37 mouse cellular contexts compared by ENCODE assay signal in the genomic region with DNA sequence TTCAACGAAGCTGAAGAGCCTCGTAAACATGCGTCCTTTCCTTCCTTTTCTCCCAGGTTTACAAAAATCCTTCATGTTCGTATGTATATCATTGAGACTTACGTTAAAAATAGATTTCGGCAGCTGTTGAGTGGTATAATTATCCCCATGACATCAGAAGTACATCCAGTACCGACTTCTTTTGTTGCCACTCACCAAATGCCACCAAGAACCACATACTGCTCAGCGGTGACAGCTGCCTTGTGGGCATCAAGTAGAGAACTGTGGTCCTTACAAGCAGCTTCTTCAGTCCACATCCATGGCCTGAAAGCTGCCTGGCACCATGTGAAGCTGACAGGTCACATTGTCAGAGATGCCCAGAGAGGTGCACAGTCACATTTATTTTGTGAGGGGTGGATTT. TPM values are rescaled to one million over a fixed set of nuclear protein-coding genes. Genes with fewer than 3 reads are reported as not detected.
DNase-seq lines count a peak whose midpoint lies in the region; ATAC-seq and TF ChIP-seq lines count a peak whose summit lies in the region.
"Had no signal": no experiment of that assay in that cellular context is flagged by ENCODE, and none has a peak within 500 bp of the region (broad histone marks: within the 10 kb centered on the region; RNA-seq: fewer than 3 reads in every experiment).

No protein-coding gene starts in this region.

- no peak overlapping the region for H3K4me2 ChIP-seq in intestine, embryonic 16.5 days (ENCODE audit: low read depth, low read length)
- H3K4me2 ChIP-seq: heart, embryonic 11.5 days; hindbrain, embryonic 13.5 days had no signal

- intact Hi-C loops in heart, postnatal 10 days (cut with DNase I) = loop anchor here (5.0 kb wide), 2 partner anchors 67 to 83 kb away; no protein-coding TSS in a partner anchor
- intact Hi-C loops in left cerebral cortex, adult 2 months (cut with DNase I) = loop anchor here (5.0 to 10.0 kb wide), 5 partner anchors 83 to 275 kb away; no protein-coding TSS in a partner anchor
- intact Hi-C loops in left cerebral cortex, postnatal 10 days (cut with DNase I) = loop anchor here (5.0 to 10.0 kb wide), 3 partner anchors 67 to 278 kb away; no protein-coding TSS in a partner anchor

- no peak overlapping the region for H3K4me3 ChIP-seq in left cerebral cortex, adult 2 months
- H3K4me3 ChIP-seq in intestine, embryonic 16.5 days (ENCODE audit: low read length) = no peak overlapping the region
- H3K4me3 ChIP-seq: erythroblast, embryonic 14.5 days; hindbrain, embryonic 13.5 days had no signal

- H3K9ac ChIP-seq in intestine, embryonic 16.5 days (ENCODE audit: low read depth, low read length) = no peak overlapping the region
- H3K9ac ChIP-seq: hindbrain, embryonic 13.5 days; liver, embryonic 14.5 days had no signal

- ATAC-seq in intestine, embryonic 16.5 days = no peak
- ATAC-seq: CD4-positive, CD25-positive, alpha-beta regulatory T cell, adult 4 months; forebrain, embryonic 16.5 days had no signal

- no peaks in the 10 kb centered on the region for H3K36me3 ChIP-seq in intestine, embryonic 16.5 days (ENCODE audit: control insufficient read depth, insufficient read depth, low read length)
- H3K36me3 ChIP-seq: hindbrain, embryonic 13.5 days had no signal

- 81% methylated on average over 8 of the region's 8 CpGs for WGBS in intestine, embryonic 16.5 days

- peak overlapping the region; percentile 30; the same call in 1 of the 2 replicates for H3K27ac ChIP-seq in left cerebral cortex, adult 2 months
- no peak overlapping the region for H3K27ac ChIP-seq in intestine, embryonic 16.5 days (ENCODE audit: low read length)
- H3K27ac ChIP-seq: hindbrain, embryonic 13.5 days; liver, embryonic 14.5 days; macrophage; stomach, postnatal 0 days had no signal

- no peaks in the 10 kb centered on the region for H3K27me3 ChIP-seq in intestine, embryonic 16.5 days (replicated peaks; ENCODE audit: control insufficient read depth, insufficient read depth, low read length)
- H3K27me3 ChIP-seq: hindbrain, embryonic 13.5 days had no signal

- no peak for TF ChIP-seq CTCF in left cerebral cortex, adult 2 months (IDR thresholded peaks at IDR 0.05)

- H3K9me3 ChIP-seq in intestine, embryonic 16.5 days (ENCODE audit: control insufficient read depth, low read length) = no peaks in the 10 kb centered on the region
- H3K9me3 ChIP-seq: hindbrain, embryonic 13.5 days had no signal

- DNase-seq in heart, adult 11 months = peak; percentile 15
- no peak for DNase-seq in heart, postnatal 10 days
- DNase-seq in left cerebral cortex, adult 2 months (ENCODE audit: extremely low spot score in 1 of 2, low spot score in 2 of 2) = no peak
- DNase-seq in left cerebral cortex, postnatal 10 days (ENCODE audit: extremely low spot score in 1 of 2, low spot score in 2 of 2) = no peak
- peak; percentile 44 to 49 for DNase-seq in right cerebral cortex, adult 2 months (ENCODE audit: low spot score in 2 of 2)
- no peak for DNase-seq in right cerebral cortex, postnatal 10 days (ENCODE audit: low spot score in 2 of 2)
- peak; percentile 26 to 41 for DNase-seq in right cerebral cortex, postnatal 36 days (ENCODE audit: low spot score in 2 of 2)
- DNase-seq: adrenal gland, postnatal 25 days; cerebellum, adult 18-20 months; cerebellum, postnatal 10 days; gastrocnemius, postnatal 25 days; heart, adult 18-20 months; heart, postnatal 4 days; kidney, adult 11 months; kidney, postnatal 25 days; liver; lung, adult 2 months; lung, postnatal 10 days; midbrain, embryonic 14.5 days; thymus, postnatal 4 days had no signal

- H3K4me1 ChIP-seq in intestine, embryonic 16.5 days (ENCODE audit: control insufficient read depth, insufficient read depth, low read length) = no peaks in the 10 kb centered on the region

RNA-seq across cellular contexts. Expression of a gene that starts 26.4 kb away (rescaled TPM):
- not detected for total RNA-seq in heart, postnatal 10 days (2021)
- 1 to 10 TPM in 1 of 2 experiments, under 1 TPM in 1; 0.49 to 1.4 TPM for total RNA-seq in left cerebral cortex, adult 2 months (2021)
- total RNA-seq in left cerebral cortex, postnatal 10 days (2021) = 1 to 10 TPM; 2.0 to 2.6 TPM
- 1.1 and 1.2 TPM in 2 replicates for polyA plus RNA-seq in intestine, embryonic 16.5 days (2015; fragmentation: Nextera tagmentation; extraction: Ambion mirVana)
- total RNA-seq: adrenal gland, adult 18-20 months; heart, adult 18-20 months; heart, postnatal 4 days had no signal
- polyA plus RNA-seq: erythroblast, embryonic 14.5 days; macrophage; spleen, adult 2 months had no signal

RNA-seq across cellular contexts. Expression of a gene that starts 38.7 kb away (rescaled TPM):
- not detected for total RNA-seq in heart, postnatal 10 days (2021)
- total RNA-seq in left cerebral cortex, adult 2 months (2021) = under 1 TPM in 1 of 2 experiments, not detected in 1; 0.37 TPM
- total RNA-seq in left cerebral cortex, postnatal 10 days (2021) = under 1 TPM; 0.18 to 0.66 TPM
- not detected in 2 replicates for polyA plus RNA-seq in intestine, embryonic 16.5 days (2015; fragmentation: Nextera tagmentation; extraction: Ambion mirVana)
- total RNA-seq: adrenal gland, adult 18-20 months; adrenal gland, postnatal 25 days; common myeloid progenitor, adult 5-6 weeks; gastrocnemius, adult 18-20 months; gastrocnemius, postnatal 25 days; heart, adult 18-20 months; heart, postnatal 4 days; megakaryocyte-erythroid progenitor cell, adult 5-6 weeks; neutrophil, adult 5-6 weeks had no signal
- polyA plus RNA-seq: CD4-positive, CD25-positive, alpha-beta regulatory T cell, adult 4 months; erythroblast, embryonic 14.5 days; forebrain, embryonic 11.5 days; forebrain, embryonic 16.5 days; hindbrain, embryonic 13.5 days; liver, embryonic 14.5 days; macrophage; neural tube, embryonic 11.5 days; spleen, adult 2 months; stomach, postnatal 0 days had no signal

Comparison
In these comparisons a context has a peak if more than half of its experiments do, and no peak if none do; other contexts are left out.
1. DNase-seq: peak in heart, adult 11 months (single experiment), right cerebral cortex, adult 2 months (2 of 2) and right cerebral cortex, postnatal 36 days (2 of 2); none in heart, postnatal 10 days (0 of 2), left cerebral cortex, adult 2 months (0 of 2), left cerebral cortex, postnatal 10 days (0 of 2) and right cerebral cortex, postnatal 10 days (0 of 2).